Comparison of ENCODE assay signal across 8 mouse cellular contexts in genomic region chr2:153740500-153741436, GRCm38 (mm10). TPM values are rescaled to one million over a fixed set of nuclear protein-coding genes. Genes with fewer than 3 reads are reported as not detected.
DNase-seq lines count a peak whose midpoint lies in the region; ATAC-seq and TF ChIP-seq lines count a peak whose summit lies in the region.

TSS of gene Mapre1 (plus strand) at chr2:153741274.

- no peak for TF ChIP-seq EP300 in ES-Bruce4 (IDR thresholded peaks at IDR 0.05; ENCODE audit: insufficient read depth, low read depth, low read length)
- TF ChIP-seq EP300 in liver, postnatal 0 days (IDR thresholded peaks at IDR 0.05; ENCODE audit: low read depth) = no peak

- H3K27me3 ChIP-seq in ES-Bruce4 (ENCODE audit: control insufficient read depth, insufficient read depth, low read length, poor library complexity, severe bottlenecking) = no peaks in the 10 kb centered on the region
- H3K27me3 ChIP-seq in forebrain, embryonic 13.5 days = no peaks in the 10 kb centered on the region
- H3K27me3 ChIP-seq in liver, postnatal 0 days (ENCODE audit: insufficient read depth, low read length) = no peaks in the 10 kb centered on the region
- no peaks in the 10 kb centered on the region for H3K27me3 ChIP-seq in neural tube, embryonic 14.5 days (ENCODE audit: control insufficient read depth, insufficient read depth, low read length)

- no peaks in the 10 kb centered on the region for H3K36me3 ChIP-seq in ES-Bruce4 (ENCODE audit: control insufficient read depth, insufficient read depth, low read length, poor library complexity, severe bottlenecking)
- H3K36me3 ChIP-seq in forebrain, embryonic 13.5 days (ENCODE audit: poor library complexity, severe bottlenecking) = no peaks in the 10 kb centered on the region
- H3K36me3 ChIP-seq in liver, postnatal 0 days (replicated peaks; ENCODE audit: insufficient read depth, low read length) = 0 out of 2 replicates have a peak, but pooled peaks cover 2% of the 10 kb centered on the region
- no peaks in the 10 kb centered on the region for H3K36me3 ChIP-seq in neural tube, embryonic 14.5 days (ENCODE audit: control insufficient read depth, insufficient read depth, low read length)

- TF ChIP-seq POLR2A in ES-Bruce4 (IDR thresholded peaks at IDR 0.05; ENCODE audit: insufficient read depth, low read length) = peak; percentile 66

- peak; percentile 100 for DNase-seq in heart, postnatal 10 days
- DNase-seq in large intestine, adult 2 months (ENCODE audit: low read depth, low spot score) = peak; percentile 89
- DNase-seq in liver, postnatal 0 days = peak; percentile 100
- peak; percentile 100 for DNase-seq in testis, postnatal 10 days (ENCODE audit: low spot score)

- peak within 1 kb of the TSS; percentile 87 for H3K4me2 ChIP-seq in forebrain, embryonic 13.5 days
- H3K4me2 ChIP-seq in liver, postnatal 0 days (ENCODE audit: low read depth, low read length) = peak within 1 kb of the TSS; percentile 86
- peak within 1 kb of the TSS; percentile 78 for H3K4me2 ChIP-seq in neural tube, embryonic 14.5 days (ENCODE audit: low read depth, low read length)

- H3K27ac ChIP-seq in ES-Bruce4 (ENCODE audit: insufficient read depth, low read length) = peak within 1 kb of the TSS; percentile 33; the same call in 1 of the 2 replicates
- H3K27ac ChIP-seq in forebrain, embryonic 13.5 days = peak within 1 kb of the TSS; percentile 92
- H3K27ac ChIP-seq in liver, postnatal 0 days (ENCODE audit: low read depth) = peak within 1 kb of the TSS; percentile 92
- H3K27ac ChIP-seq in neural tube, embryonic 14.5 days (ENCODE audit: low read depth, low read length) = peak within 1 kb of the TSS; percentile 95

- H3K9ac ChIP-seq in ES-Bruce4 (ENCODE audit: low read depth, poor library complexity, severe bottlenecking) = peak within 1 kb of the TSS; percentile 83
- peak within 1 kb of the TSS; percentile 89 for H3K9ac ChIP-seq in forebrain, embryonic 13.5 days
- H3K9ac ChIP-seq in liver, postnatal 0 days (replicated peaks) = peak within 1 kb of the TSS; percentile 88
- peak within 1 kb of the TSS; percentile 85 for H3K9ac ChIP-seq in neural tube, embryonic 14.5 days (replicated peaks; ENCODE audit: low read depth, low read length)

- H3K4me1 ChIP-seq in ES-Bruce4 (ENCODE audit: control insufficient read depth, insufficient read depth, low read length) = peaks cover 2% of the 10 kb centered on the region
- H3K4me1 ChIP-seq in forebrain, embryonic 13.5 days = peaks cover 39% of the 10 kb centered on the region
- H3K4me1 ChIP-seq in liver, postnatal 0 days (ENCODE audit: insufficient read depth) = peaks cover 38% of the 10 kb centered on the region
- peaks cover 28% of the 10 kb centered on the region for H3K4me1 ChIP-seq in neural tube, embryonic 14.5 days (ENCODE audit: control insufficient read depth, insufficient read depth, low read length)

- peak within 1 kb of the TSS; percentile 96 for H3K4me3 ChIP-seq in ES-Bruce4 (ENCODE audit: low read depth, low read length)
- peak within 1 kb of the TSS; percentile 85 for H3K4me3 ChIP-seq in forebrain, embryonic 13.5 days
- H3K4me3 ChIP-seq in liver, postnatal 0 days (ENCODE audit: low read depth, low read length) = peak within 1 kb of the TSS; percentile 82
- peak within 1 kb of the TSS; percentile 47 for H3K4me3 ChIP-seq in neural tube, embryonic 14.5 days (ENCODE audit: low read depth, low read length)

- ATAC-seq in cerebellum, adult (ENCODE audit: insufficient number of reproducible peaks, low FRiP score, low TSS enrichment) = peak; percentile 95
- ATAC-seq in forebrain, embryonic 13.5 days = peak; percentile 98
- peak; percentile 98 for ATAC-seq in liver, postnatal 0 days
- peak; percentile 96 for ATAC-seq in neural tube, embryonic 14.5 days (ENCODE audit: low read depth)

- 11% methylated on average over 57 of the region's 58 CpGs for WGBS in forebrain, embryonic 13.5 days
- 10% methylated on average over 58 of the region's 58 CpGs for WGBS in large intestine, adult 2 months
- WGBS in liver, postnatal 0 days (ENCODE audit: insufficient replicate concordance) = 10% methylated on average over 58 of the region's 58 CpGs
- WGBS in neural tube, embryonic 14.5 days = 10% methylated on average over 57 of the region's 58 CpGs

- intact Hi-C loops in heart, postnatal 10 days (cut with DNase I) = no loop called here

- no peak for TF ChIP-seq CTCF in ES-Bruce4 (IDR thresholded peaks at IDR 0.05; ENCODE audit: low read depth, low read length)
- no peak for TF ChIP-seq CTCF in liver, postnatal 0 days (IDR thresholded peaks at IDR 0.05; ENCODE audit: low read depth)

- H3K9me3 ChIP-seq in ES-Bruce4 (replicated peaks; ENCODE audit: control insufficient read depth, insufficient read depth, low read length, poor library complexity, severe bottlenecking) = no peaks in the 10 kb centered on the region
- no peaks in the 10 kb centered on the region for H3K9me3 ChIP-seq in forebrain, embryonic 13.5 days (replicated peaks)
- no peaks in the 10 kb centered on the region for H3K9me3 ChIP-seq in liver, postnatal 0 days (ENCODE audit: low read length)
- no peaks in the 10 kb centered on the region for H3K9me3 ChIP-seq in neural tube, embryonic 14.5 days (ENCODE audit: control insufficient read depth, low read length)

RNA-seq across cellular contexts. Expression of gene Mapre1, which starts in this region (rescaled TPM):
- 184 and 190 TPM in 2 replicates for polyA plus RNA-seq in ES-Bruce4 (2011; ENCODE audit: insufficient read depth, insufficient read length, low read depth, missing spikeins)
- polyA plus RNA-seq in forebrain, embryonic 13.5 days (2015; fragmentation: Nextera tagmentation; extraction: Ambion mirVana) = 387 and 392 TPM in 2 replicates
- 100 to 1,000 TPM; 108 to 124 TPM for total RNA-seq in heart, postnatal 10 days (2021)
- 9.8 and 10.8 TPM in 2 replicates for polyA plus RNA-seq in large intestine, adult 2 months (2012; rRNA removed)
- 79.0 and 79.2 TPM in 2 replicates for polyA plus RNA-seq in liver, postnatal 0 days (2015; fragmentation: Nextera tagmentation; extraction: Ambion mirVana)
- polyA plus RNA-seq in neural tube, embryonic 14.5 days (2014; fragmentation: Nextera tagmentation; extraction: Ambion mirVana) = 337 and 393 TPM in 2 replicates

Comparison
In these comparisons a context has a peak if more than half of its experiments do, and no peak if none do; other contexts are left out.
1. Peak in every context shown above with its lines: DNase-seq, ATAC-seq, H3K4me3 ChIP-seq and H3K27ac ChIP-seq.
2. H3K27ac ChIP-seq: peak in every context shown above with its lines; median percentile 95 in neural tube, embryonic 14.5 days; 92 in forebrain, embryonic 13.5 days; 92 in liver, postnatal 0 days; 33 in ES-Bruce4.